Mouse (Mus musculus) spleen, adult 2 months (tissue): ENCODE results near the gene Wdfy3.

ENCODE experiments used
- CTCF ChIP-seq: fragments of 200-500 bp; IDR thresholded peaks from 2 replicates; pipeline ENCODE4 v1.5.1; 2011; ENCODE audit warnings: mild to moderate bottlenecking, inconsistent platforms; ENCODE audit not compliant: insufficient read depth, insufficient read length, insufficient replicate concordance; ENCODE audit errors: extremely low read depth
- POLR2A ChIP-seq: fragments of 200-500 bp; IDR thresholded peaks from 2 replicates; pipeline ENCODE4 v1.6.1; 2011; ENCODE audit warnings: low read depth, low read length, inconsistent platforms

DNA sequence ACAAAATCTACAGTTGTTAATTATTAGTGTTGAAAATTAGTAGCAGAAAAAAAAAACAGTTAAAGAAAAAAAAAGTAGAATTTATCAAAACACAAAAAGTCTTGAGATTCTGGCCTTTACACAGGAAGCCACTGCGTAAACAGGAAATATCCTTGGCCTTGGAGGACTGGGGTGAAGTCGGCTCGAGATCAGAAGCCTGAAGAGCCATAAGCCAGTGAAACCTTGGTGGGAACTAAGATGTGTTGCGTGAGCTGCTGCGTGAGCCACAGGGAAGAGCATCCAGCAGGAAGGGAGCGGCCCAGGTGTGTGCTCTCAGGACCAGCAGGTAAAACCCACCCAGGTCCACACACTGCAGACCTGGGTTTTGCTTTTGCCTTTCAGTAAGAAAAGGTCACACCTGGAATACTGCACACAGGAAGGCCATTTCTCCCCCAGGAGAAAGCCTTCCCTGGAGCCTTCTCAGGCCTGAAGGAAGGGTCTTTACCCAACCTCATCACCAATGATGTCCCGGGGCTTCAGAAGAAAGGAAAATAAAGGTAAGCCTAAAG is 79.3 kb downstream of the Wdfy3 start:
- TF ChIP-seq CTCF (no peak), POLR2A (no peak)
